Mouse (Mus musculus) stomach, embryonic 14.5 days (tissue): ENCODE measurements around the gene Dennd4a. TPM values are rescaled to one million over a fixed set of nuclear protein-coding genes. Genes with fewer than 3 reads are reported as not detected.

Experiments
- ATAC-seq: fragments of 200-750 bp; cut with Nextera tagmentation; 2 replicates; pipeline ENCODE4 v1.8.0; 2017; ENCODE audit warnings: low read depth, moderate TSS enrichment; ENCODE audit not compliant: insufficient number of reproducible peaks, insufficient read depth, low FRiP score
- H3K27ac ChIP-seq: fragments of 300-500 bp; sonication (generic); 2 replicates; pipeline ENCODE4 v1.5.1; 2014; ENCODE audit warnings: mild to moderate bottlenecking, low read length, moderate library complexity, mixed read lengths
- H3K27me3 ChIP-seq: fragments of 300-500 bp; sonication (generic); 2 replicates; pipeline ENCODE4 v1.6.1; 2014; ENCODE audit warnings: low read length, control low read depth, mixed read lengths; ENCODE audit not compliant: control insufficient read depth, insufficient read depth
- H3K36me3 ChIP-seq: fragments of 300-500 bp; sonication (generic); 2 replicates; pipeline ENCODE4 v1.6.1; 2014; ENCODE audit warnings: mild to moderate bottlenecking, control low read depth, low read length, moderate library complexity, mixed read lengths; ENCODE audit not compliant: control insufficient read depth, insufficient read depth
- H3K4me1 ChIP-seq: fragments of 300-500 bp; sonication (generic); 2 replicates; pipeline ENCODE4 v1.6.1; 2014; ENCODE audit warnings: low read length, control low read depth, mixed read lengths; ENCODE audit not compliant: control insufficient read depth, insufficient read depth
- H3K4me2 ChIP-seq: fragments of 300-500 bp; sonication (generic); replicated peaks from 2 replicates; pipeline ENCODE4 v1.6.1; 2014; ENCODE audit warnings: low read depth, low read length, control low read depth
- H3K4me3 ChIP-seq: fragments of 300-500 bp; sonication (generic); 2 replicates; pipeline ENCODE4 v1.5.1; 2014; ENCODE audit warnings: low read depth, low read length, control low read depth
- H3K9ac ChIP-seq: fragments of 300-500 bp; sonication (generic); replicated peaks from 2 replicates; pipeline ENCODE4 v1.6.1; 2014; ENCODE audit warnings: low read depth, mild to moderate bottlenecking, control low read depth, low read length, moderate library complexity, mixed read lengths
- H3K9me3 ChIP-seq: fragments of 300-500 bp; sonication (generic); 2 replicates; pipeline ENCODE4 v1.6.1; 2016; ENCODE audit warnings: low read depth, low read length, control low read depth; ENCODE audit not compliant: control insufficient read depth
- WGBS: fragments of 180-500 bp; shearing (Covaris S2); extraction: QIAGEN DNeasy Blood & Tissue Kit; methylation state at CpG from one replicate; pipeline ENCODE4 v1.1.7; 2014; 5-methylcytosine and 5-hydroxymethylcytosine counted together
- polyA plus RNA-seq: library from polyadenylated mRNA; unstranded; fragments of >200 nt; fragmentation: Nextera tagmentation; extraction: Ambion mirVana; gene quantifications from 2 replicates; pipeline ENCODE4 v1.2.1, GENCODE M21; 2014

The Dennd4a gene
- polyA plus RNA-seq, 1 experiment from 2014 or later = 11.8 TPM

DNA sequence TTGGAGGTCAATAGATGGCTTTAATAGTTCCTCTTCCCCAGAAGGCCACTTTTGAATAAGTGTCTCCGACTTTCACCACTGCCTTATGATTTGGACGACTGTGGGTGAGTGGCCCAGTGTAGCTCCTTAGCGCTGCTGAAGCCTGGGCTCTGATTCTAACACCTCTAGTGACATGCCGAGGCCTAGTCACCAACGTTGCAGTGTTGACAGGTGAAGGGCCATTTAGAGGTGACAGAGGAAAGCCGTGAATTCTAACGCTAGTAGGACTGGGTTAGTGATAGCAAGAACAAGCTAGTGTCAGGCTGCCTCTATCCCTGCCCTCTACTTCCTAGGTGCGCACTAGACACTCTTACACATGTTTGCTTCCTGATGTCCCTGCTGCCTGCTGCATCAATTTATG is 37.9 kb upstream of the Dennd4a start:
- H3K27me3 ChIP-seq = no peaks in the 10 kb centered on the region
- no peak for ATAC-seq
- WGBS = 71% methylated on average over 8 of the region's 8 CpGs

DNA sequence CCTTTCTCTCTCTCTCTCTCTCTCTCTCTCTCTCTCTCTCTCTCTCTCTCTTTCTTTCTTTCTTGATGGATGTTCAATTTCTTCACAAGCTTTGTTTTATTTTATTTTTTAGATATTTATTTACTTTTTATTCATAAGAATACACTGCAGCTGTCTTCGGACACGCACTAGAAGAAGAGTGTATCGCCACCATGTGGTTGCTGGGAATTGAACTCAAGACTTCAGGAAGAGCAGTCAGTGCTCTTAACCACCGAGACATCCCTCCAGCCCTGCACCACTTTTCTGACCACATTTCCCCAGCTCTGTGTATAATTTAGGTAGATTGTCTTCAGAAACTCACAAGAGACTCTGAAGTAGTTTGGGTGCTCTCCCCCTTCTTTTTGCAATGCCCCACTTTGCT is 37.2 kb upstream of the Dennd4a start:
- H3K9me3 ChIP-seq = no peaks in the 10 kb centered on the region
- no peak overlapping the region for H3K4me3 ChIP-seq
- H3K4me1 ChIP-seq = no peaks in the 10 kb centered on the region
- 50% methylated on average over 4 of the region's 4 CpGs for WGBS
- H3K4me2 ChIP-seq = no peak overlapping the region
- H3K36me3 ChIP-seq = no peaks in the 10 kb centered on the region
- no peak overlapping the region for H3K9ac ChIP-seq
- no peaks in the 10 kb centered on the region for H3K27me3 ChIP-seq
- no peak for ATAC-seq
- no peak overlapping the region for H3K27ac ChIP-seq

More for the DNA sequence above, 37.9 kb upstream of the Dennd4a start:
- Histone ChIP-seq H3K4me2 (no peak overlapping the region), H3K4me1 (no peaks in the 10 kb centered on the region), H3K9ac (no peak overlapping the region), H3K27ac (no peak overlapping the region), H3K36me3 (no peaks in the 10 kb centered on the region), H3K4me3 (no peak overlapping the region), H3K9me3 (no peaks in the 10 kb centered on the region)

DNA sequence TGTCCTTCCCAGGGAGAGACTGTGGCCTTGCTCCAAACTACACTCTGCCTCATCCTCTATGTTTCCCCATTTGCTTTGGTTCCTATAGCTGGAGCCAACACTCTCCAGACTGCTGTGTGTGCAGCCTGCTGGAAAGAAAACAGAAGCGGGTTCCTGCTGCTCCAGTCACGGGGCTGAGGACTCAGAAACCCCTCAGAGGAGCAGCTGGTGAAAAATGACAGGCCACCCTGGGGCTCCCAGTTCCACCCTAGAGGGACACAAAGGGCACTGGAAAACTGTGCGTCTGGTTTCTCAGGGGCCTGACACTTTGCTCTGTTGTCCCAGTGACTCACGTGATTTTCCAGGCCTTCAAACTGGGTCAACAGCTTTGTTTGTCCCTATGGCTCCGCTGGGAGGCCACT is 36.7 kb upstream of the Dennd4a start:
- WGBS = 25% methylated on average over 5 of the region's 5 CpGs
- no peaks in the 10 kb centered on the region for H3K9me3 ChIP-seq
- H3K4me2 ChIP-seq = no peak overlapping the region
- no peaks in the 10 kb centered on the region for H3K4me1 ChIP-seq
- H3K4me3 ChIP-seq = no peak overlapping the region
- no peaks in the 10 kb centered on the region for H3K36me3 ChIP-seq
- H3K27me3 ChIP-seq = no peaks in the 10 kb centered on the region
- no peak overlapping the region for H3K9ac ChIP-seq
- ATAC-seq = peak; percentile 68
- no peak overlapping the region; the same call in 1 of the 2 replicates for H3K27ac ChIP-seq

DNA sequence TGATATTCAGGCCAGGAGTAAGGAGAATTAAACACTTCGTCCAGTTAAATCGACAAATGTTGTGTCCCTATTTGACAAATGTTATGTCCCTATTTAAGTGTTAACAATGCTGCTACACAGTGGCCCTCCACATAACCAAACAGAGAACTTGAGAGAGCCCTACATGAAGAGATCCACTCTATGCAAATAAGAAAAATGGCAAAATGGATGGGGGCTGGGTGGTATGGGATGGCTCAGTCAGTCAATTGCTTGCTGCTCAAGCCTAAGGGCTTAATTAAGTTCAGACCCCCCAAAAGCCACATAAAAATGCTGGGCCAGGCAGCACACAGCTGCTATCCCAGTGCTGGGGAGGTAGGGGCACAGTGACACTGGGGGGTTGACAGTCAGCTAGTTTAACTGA is 36.3 kb upstream of the Dennd4a start:
- Histone ChIP-seq H3K36me3 (no peaks in the 10 kb centered on the region), H3K4me2 (no peak overlapping the region), H3K4me1 (no peaks in the 10 kb centered on the region), H3K27ac (peak overlapping the region; percentile 36; the same call in 1 of the 2 replicates), H3K4me3 (no peak overlapping the region), H3K9me3 (no peaks in the 10 kb centered on the region), H3K27me3 (no peaks in the 10 kb centered on the region), H3K9ac (no peak overlapping the region)
- WGBS = 63% methylated on average over 2 of the region's 2 CpGs
- ATAC-seq = no peak

DNA sequence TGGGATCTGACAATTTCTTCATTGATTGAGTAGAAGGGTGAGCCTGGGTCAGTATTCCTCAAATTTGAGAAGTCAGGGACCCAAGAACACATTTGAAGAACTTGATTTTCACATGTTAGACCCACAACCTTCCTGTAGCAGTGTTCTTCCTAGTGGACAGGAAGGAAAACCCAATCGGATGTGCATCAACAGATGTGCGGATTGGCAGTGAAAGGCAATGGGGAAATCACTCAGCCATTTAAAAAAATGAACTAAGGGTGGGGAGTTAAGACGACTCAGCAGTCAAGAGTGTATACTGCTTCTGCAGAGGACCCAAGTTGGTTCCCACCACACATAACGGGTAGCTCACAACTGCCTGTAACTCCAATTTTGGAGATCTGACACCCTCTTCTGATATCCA is 35.6 kb upstream of the Dennd4a start:
- Histone ChIP-seq H3K36me3 (no peaks in the 10 kb centered on the region), H3K4me3 (no peak overlapping the region), H3K4me2 (no peak overlapping the region), H3K4me1 (no peaks in the 10 kb centered on the region), H3K27me3 (no peaks in the 10 kb centered on the region), H3K9me3 (no peaks in the 10 kb centered on the region), H3K27ac (no peak overlapping the region), H3K9ac (no peak overlapping the region)
- WGBS = 76% methylated on average over 4 of the region's 4 CpGs
- ATAC-seq = no peak

DNA sequence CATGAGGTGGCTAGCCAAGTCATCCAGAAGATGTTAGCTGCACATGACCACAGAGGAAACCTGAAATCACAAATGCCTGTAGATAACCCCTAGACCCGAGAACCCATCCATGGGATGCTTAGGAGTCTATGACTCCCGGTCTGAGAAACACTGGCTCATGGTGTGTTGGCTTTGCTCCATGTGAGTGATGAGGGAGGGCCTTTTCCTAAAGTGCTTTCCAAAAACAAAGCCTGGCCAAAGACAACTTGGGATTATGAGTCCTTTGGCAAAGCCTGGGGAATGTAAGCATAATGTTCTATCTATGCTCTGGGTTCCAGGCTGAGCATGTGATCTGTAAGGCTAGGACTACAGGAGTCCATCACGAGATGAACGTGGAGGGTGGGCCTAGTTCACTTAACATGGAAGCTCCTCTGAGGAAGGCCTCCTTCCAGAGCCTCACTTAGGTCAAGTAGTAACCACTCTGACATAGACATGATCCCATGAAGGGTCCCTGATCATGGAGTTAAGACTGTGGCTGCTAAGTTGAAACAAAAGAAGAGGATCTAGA is 33.6 kb upstream of the Dennd4a start:
- no peaks in the 10 kb centered on the region for H3K27me3 ChIP-seq
- H3K36me3 ChIP-seq = no peaks in the 10 kb centered on the region
- H3K4me2 ChIP-seq = no peak overlapping the region
- no peaks in the 10 kb centered on the region for H3K4me1 ChIP-seq
- no peaks in the 10 kb centered on the region for H3K9me3 ChIP-seq
- 80% methylated on average over 4 of the region's 4 CpGs for WGBS
- no peak overlapping the region for H3K4me3 ChIP-seq
- no peak overlapping the region for H3K27ac ChIP-seq
- ATAC-seq = no peak
- no peak overlapping the region for H3K9ac ChIP-seq

DNA sequence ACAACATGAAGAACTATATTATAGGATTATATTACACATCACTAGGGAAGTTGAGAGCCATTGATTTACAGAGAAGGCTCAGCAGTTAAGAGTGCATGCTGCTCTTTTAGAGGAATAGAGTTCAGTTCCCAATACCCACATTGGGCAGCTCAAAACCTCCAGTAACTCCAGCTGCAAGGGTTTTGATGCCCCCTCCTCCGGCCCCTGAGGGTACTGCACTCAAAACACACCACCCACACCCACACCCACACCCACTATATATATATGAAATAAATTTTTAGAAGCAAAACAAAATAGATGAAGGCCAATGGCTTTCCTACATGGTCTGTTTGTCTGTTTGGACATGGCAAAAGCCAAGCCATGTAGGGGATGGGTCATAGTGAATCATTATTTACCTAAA is 33.0 kb upstream of the Dennd4a start:
- H3K9ac ChIP-seq = no peak overlapping the region
- H3K36me3 ChIP-seq = no peaks in the 10 kb centered on the region
- H3K27me3 ChIP-seq = no peaks in the 10 kb centered on the region
- 84% methylated on average over 1 of the region's 1 CpGs for whole genome bisulfite sequencing
- H3K9me3 ChIP-seq = no peaks in the 10 kb centered on the region
- no peak for ATAC-seq
- no peak overlapping the region for H3K4me3 ChIP-seq
- H3K27ac ChIP-seq = no peak overlapping the region
- H3K4me2 ChIP-seq = no peak overlapping the region
- H3K4me1 ChIP-seq = no peaks in the 10 kb centered on the region

DNA sequence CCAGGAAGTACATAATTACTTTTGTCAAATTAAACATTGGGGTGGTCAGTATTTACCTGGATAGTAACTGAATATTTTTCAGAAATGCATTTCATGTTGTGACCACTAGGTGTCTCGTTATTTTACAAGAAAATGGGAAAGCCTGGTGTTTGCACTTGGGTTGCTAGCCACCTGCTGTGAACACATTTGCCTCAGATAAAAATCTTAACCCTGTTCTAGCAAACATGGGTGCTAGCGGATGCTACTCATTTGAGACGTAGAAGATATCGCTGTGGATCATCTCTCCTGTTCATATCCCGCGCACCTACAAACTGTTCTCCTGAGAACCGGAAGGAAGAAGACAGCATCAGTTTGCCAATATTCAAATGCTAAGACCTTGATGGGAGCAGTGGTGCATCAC is 31.5 kb upstream of the Dennd4a start:
- no peak for ATAC-seq
- no peaks in the 10 kb centered on the region for H3K9me3 ChIP-seq
- H3K27me3 ChIP-seq = no peaks in the 10 kb centered on the region
- H3K4me3 ChIP-seq = no peak overlapping the region
- H3K9ac ChIP-seq = no peak overlapping the region
- WGBS = 41% methylated on average over 7 of the region's 7 CpGs
- H3K4me2 ChIP-seq = no peak overlapping the region
- H3K27ac ChIP-seq = no peak overlapping the region
- no peaks in the 10 kb centered on the region for H3K4me1 ChIP-seq
- H3K36me3 ChIP-seq = no peaks in the 10 kb centered on the region

DNA sequence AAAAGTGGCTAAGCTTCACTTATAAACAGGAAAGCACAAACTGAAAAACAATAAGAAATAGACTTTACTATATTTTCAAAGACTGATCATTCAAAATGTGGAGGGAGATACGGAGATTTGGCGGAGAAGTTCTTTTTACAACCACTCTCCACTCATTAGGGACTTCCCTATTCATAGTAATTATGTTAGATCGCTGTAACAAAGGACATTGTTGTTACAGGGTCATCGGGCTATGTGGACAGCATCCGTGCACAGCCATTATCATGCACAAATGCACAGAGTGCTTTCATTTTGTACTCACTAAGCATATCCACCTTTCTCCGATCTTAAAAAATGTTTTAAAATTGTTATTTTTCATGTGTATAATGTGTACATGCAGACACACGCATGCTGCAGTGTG is 27.6 kb upstream of the Dennd4a start:
- Histone ChIP-seq H3K4me3 (no peak overlapping the region), H3K9ac (no peak overlapping the region), H3K27me3 (no peaks in the 10 kb centered on the region), H3K36me3 (no peaks in the 10 kb centered on the region), H3K4me1 (no peaks in the 10 kb centered on the region), H3K27ac (no peak overlapping the region), H3K4me2 (no peak overlapping the region), H3K9me3 (no peaks in the 10 kb centered on the region)
- no peak for ATAC-seq
- 82% methylated on average over 7 of the region's 7 CpGs for WGBS
